Mouse (Mus musculus): ENCODE results near the gene Aurkb.

Aurkb gene

DNA sequence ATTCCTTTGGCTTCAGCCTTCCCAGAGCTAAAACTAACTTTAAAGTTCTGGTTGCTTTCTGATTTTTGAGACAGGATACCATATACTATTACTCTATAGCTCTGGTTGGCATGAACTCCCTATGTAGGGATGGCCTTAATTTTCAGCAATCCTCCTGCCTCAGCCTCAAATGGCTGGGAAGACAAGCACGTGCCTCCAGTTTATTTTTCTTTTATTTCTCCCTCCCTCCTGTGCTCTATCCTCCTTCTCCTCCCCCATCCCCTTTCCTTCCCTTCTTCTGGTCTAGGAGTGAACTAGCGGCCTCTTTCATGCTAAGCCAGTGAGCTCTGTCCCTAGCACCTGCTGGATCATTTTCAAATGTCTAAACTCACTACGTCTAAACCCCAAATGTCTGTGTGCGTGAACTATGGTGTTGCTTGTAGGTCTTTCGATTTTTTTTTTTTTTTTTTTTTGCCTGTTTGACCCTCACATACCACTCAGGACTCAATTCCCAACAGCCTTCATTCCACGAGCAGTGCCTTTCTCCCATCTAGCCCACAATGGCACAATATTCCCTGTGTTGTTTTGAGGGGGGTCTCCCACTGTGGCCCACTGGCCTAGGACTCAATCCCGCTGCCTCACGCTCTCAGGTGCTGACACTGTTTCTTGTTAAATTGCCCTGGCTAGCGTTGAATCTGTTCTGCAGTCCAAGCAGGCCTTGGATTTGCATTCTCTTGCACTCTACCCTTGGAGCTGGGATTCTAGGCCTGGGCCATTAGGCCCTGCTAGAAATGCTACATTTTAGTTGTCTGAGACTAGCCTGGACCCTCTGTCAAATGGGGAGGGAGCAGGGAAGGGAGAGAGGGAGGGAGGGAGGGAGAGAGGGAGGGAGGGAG is 19.0 kb downstream of the Aurkb start:
- DNase-seq (ENCODE audit: low read depth, low spot score): no peak

DNA sequence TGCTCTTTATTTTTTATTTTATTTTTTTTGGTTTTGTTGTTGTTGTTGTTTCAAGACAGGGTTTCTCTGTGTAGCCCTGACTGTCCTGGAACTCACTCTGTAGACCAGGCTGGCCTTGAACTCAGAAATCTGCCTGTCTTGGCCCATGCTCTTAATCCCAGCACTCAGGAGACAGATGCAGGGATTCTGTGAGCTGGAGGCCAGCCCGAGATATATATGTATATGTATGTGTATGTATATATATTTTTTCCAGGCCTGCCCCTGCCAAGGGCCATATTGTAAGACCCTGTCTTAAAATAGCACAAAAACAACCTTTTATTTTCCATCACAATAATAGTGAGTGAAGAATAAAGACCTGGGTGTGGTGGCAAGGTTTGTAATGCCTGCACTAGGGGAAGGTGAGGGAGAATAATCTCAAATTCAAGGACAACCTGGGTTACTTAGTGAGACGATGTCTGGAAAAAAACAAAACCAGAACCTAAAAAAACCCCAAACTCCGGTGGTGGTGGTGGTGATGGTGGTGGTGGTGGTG is 20.0 kb downstream of the Aurkb start:
- DNase-seq (ENCODE audit: low read depth, low spot score): no peak

DNA sequence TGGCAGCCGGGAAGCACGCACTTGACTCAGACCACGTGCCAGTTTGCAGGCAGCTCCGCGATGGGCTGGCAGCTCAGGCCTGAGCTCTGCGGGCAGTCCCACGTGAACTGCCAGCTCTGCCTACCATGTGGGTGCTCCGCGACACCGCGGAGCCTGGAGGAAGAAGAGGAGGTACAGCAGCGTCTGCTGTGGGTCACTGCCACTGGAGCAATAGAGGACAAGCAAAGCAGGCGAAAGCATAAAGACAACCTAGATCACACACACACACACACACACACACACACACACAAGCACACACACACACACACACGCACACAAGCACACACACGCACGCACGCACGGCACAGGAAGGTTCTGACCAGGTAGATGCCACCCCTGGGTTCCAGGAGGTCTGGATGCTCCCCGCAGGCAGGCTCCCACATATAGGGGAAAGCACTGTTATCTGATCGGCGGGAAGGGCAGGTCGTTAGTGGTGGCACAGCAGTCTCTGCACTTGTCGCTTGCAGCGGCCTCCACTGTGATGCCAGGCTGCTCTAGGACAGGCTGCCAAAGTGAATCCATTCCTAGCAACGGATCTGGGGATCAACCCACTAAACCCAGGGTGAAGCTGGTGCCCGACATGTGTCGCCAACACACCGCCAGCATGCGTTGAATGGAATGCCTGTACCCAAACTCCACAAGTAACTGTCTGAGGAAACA is 20.9 kb downstream of the Aurkb start:
- DNase-seq (ENCODE audit: low read depth, low spot score): peak; percentile 90

- peak; percentile 95 for DNase-seq (ENCODE audit: low read depth, low spot score)
Measured at GRCm38 (mm10) chr11:69066956-69067355, 21.5 kb downstream of the Aurkb start.

- peak; percentile 25 for DNase-seq (ENCODE audit: low read depth, low spot score)
Measured at GRCm38 (mm10) chr11:69067601-69068000, 22.2 kb downstream of the Aurkb start.

DNA sequence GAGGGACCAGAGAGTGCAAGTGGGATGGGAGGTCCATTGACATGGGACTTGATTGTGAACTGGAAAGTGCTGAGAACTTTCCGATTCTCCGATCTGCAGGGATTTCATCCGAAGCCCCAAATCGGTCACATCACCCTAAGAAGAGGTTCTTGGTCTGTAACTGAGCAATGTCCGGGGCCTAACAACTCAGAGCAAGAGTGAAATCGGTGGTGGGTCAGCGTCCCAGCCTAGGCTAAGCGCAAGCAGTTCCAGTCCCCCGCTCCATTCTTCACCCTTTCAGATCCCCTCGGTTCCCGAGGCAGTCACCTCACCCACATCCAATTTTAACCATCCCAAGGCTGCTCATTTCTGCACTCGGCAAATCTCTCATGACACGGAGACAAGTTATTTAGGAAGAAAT is 24.6 kb downstream of the Aurkb start:
- no peak for DNase-seq (ENCODE audit: low read depth, low spot score)

- DNase-seq (ENCODE audit: low read depth, low spot score): peak; percentile 99
Measured at GRCm38 (mm10) chr11:69070590-69071222, 25.3 kb downstream of the Aurkb start, which contains the start of gene Tmem107. TSS of gene Tmem107 (plus strand) at chr11:69070806.

DNA sequence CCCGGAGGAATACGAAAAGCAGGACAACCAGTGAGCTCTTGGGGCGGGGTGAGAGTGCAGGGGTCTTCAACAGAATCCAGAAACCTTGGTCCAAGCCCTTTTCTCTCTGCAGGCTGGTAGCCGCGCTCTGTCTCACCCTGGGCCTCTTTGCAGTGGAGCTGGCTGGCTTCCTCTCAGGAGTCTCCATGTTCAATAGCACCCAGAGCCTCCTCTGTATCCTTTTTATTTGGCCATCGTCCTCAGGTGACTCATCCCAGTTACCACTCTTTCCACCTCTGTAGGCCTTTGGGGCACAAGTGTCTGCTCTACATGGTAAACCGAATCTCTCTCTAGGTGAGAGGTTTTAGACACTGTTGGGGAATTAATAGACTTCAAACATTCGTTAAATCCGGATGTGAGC is 25.8 kb downstream of the Aurkb start:
- peak; percentile 39 for DNase-seq (ENCODE audit: low read depth, low spot score)

- DNase-seq (ENCODE audit: low read depth, low spot score): no peak
Measured at GRCm38 (mm10) chr11:69072234-69072633, 26.8 kb downstream of the Aurkb start.

DNA sequence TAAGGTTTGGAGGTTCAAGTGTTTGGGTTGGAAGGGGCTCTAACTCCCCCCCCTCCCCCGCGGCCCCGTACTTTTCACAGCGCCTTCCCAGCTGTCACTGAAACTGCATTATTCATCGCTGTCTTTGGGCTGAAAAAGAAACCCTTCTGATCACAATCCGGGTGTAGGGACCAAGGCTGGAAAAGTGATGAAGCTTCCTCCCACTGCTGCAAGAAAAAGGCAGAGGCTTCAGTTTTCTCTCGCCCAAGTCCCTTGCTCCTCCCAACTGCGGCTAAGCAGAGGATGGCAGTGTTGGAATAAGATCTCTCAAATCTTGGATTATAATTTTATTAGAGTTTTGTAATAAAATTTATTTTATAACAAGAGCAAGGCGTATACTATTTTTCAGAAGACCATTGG is 27.2 kb downstream of the Aurkb start:
- DNase-seq (ENCODE audit: low read depth, low spot score): no peak

- DNase-seq (ENCODE audit: low read depth, low spot score): peak; percentile 98
Measured at GRCm38 (mm10) chr11:69073065-69073888, 27.8 kb downstream of the Aurkb start.

- DNase-seq (ENCODE audit: low read depth, low spot score): peak; percentile 75
Measured at GRCm38 (mm10) chr11:69073951-69074775, 28.7 kb downstream of the Aurkb start.

DNA sequence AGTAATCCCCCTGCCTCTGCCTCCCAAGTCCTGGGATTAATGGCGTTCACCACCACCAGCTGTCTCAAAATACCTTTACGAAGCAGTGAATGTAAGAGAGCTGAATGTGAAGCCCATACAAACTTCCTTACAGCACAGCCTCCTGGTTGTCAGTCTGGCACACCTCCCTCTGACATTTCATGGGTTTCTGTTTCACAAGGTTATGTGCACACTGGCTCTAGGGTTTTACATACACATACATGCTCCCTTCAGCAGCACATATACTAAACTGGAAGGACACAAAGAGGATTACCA is 29.3 kb downstream of the Aurkb start:
- DNase-seq (ENCODE audit: low read depth, low spot score): no peak

GRCm38 (mm10) chr11:69075764-69076479 is 30.5 kb downstream of the Aurkb start:
- no peak for DNase-seq (ENCODE audit: low read depth, low spot score)

DNA sequence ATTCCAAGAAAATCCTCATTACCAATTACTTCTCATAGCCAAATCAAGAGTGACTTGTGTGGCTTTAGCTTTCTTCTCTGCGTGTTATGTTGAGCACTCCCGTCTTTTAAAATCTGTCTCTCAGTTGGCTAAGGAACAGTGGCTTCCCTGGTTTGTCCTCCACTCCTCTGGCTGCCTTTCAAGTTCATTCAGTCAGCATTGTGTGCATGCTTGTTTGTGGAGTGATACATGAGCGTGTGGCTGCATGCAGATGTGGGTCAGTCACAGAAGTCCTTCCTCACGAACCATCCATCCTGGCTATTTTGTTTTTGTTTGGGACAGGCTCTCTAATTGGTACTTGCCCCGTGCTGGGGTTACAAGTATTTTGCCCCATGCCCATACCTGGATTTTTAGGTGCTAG is 31.1 kb downstream of the Aurkb start:
- DNase-seq (ENCODE audit: low read depth, low spot score): peak; percentile 43

- DNase-seq (ENCODE audit: low read depth, low spot score): no peak
Measured at GRCm38 (mm10) chr11:69077316-69077715, 31.9 kb downstream of the Aurkb start.

DNA sequence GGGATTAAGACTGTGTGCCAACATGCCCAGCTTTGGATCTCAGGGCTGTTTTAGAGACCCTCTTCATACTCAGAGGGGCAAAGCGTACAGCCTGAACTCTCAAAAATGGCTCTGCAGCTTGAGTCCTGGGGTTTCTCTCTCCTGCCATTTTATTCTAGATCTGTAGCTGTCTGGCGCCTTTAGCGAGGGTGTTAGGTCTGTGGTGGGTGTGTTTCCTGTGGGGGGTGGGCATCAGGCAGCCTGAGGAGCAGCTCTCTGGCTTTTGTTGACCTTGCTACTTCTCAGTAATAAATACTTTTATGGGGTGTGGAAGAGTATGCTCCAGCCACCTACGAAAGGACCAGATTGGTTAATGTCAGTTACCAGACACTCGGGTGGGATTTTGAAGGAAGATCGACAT is 32.6 kb downstream of the Aurkb start:
- DNase-seq (ENCODE audit: low read depth, low spot score): no peak

DNA sequence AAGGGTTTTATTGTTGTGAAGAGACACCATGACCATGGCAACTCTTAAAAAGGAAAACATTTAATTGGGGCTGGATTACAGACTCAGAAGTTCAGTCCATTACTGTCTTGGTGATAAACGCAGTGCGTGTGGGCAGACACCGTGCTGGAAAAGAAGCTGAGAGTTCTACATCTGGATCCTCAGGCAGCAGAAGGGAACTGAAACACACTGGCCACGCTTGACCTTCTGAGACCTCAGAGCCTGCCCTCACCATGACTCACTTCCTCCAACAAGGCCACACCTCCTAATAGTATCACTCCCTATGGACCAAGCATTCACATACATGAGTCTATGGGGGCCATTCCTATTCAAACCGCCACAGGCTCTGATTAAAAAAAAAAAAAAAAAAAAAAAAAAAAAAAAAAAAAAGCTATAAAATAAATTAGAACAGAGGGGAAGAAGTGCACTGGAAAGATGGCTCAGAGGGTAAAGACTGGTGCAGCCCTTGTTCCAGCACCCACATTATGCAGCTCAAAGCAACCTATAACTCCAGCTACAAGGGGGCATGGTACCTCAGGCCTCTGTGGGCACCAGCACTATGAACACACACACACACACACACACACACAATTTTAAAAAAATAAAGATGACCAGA is 33.5 kb downstream of the Aurkb start:
- DNase-seq (ENCODE audit: low read depth, low spot score): no peak

GRCm38 (mm10) chr11:69080102-69080854 is 34.8 kb downstream of the Aurkb start:
- no peak for DNase-seq (ENCODE audit: low read depth, low spot score)
